Mouse (Mus musculus) liver, embryonic 15.5 days (tissue): ENCODE results near the gene Hebp1. TPM values are rescaled to one million over a fixed set of nuclear protein-coding genes. Genes with fewer than 3 reads are reported as not detected.

Experiments used
- ATAC-seq: fragments of 200-750 bp; cut with Nextera tagmentation; 2 replicates; pipeline ENCODE4 v1.8.0; 2017; ENCODE audit warnings: moderate number of reproducible peaks, mild to moderate bottlenecking, moderate library complexity; ENCODE audit not compliant: insufficient read depth
- H3K27ac ChIP-seq: fragments of 300-500 bp; sonication (generic); replicated peaks from 2 replicates; pipeline ENCODE4 v1.5.1; 2015; ENCODE audit warnings: mild to moderate bottlenecking, inconsistent platforms
- H3K27me3 ChIP-seq: fragments of 300-500 bp; sonication (generic); 2 replicates; pipeline ENCODE4 v1.6.1; 2015; ENCODE audit warnings: mild to moderate bottlenecking, inconsistent platforms
- H3K36me3 ChIP-seq: fragments of 300-500 bp; sonication (generic); replicated peaks from 2 replicates; pipeline ENCODE4 v1.6.1; 2015; ENCODE audit warnings: moderate library complexity, mild to moderate bottlenecking, inconsistent platforms
- H3K4me1 ChIP-seq: fragments of 300-500 bp; sonication (generic); replicated peaks from 2 replicates; pipeline ENCODE4 v1.6.1; 2015; ENCODE audit warnings: inconsistent platforms
- H3K4me2 ChIP-seq: fragments of 300-500 bp; sonication (generic); 2 replicates; pipeline ENCODE4 v1.6.1; 2015; ENCODE audit warnings: moderate library complexity, mild to moderate bottlenecking, inconsistent platforms
- H3K4me3 ChIP-seq: fragments of 300-500 bp; sonication (generic); replicated peaks from 2 replicates; pipeline ENCODE4 v1.5.1; 2015; ENCODE audit warnings: mild to moderate bottlenecking, inconsistent platforms
- H3K9ac ChIP-seq: fragments of 300-500 bp; sonication (generic); 2 replicates; pipeline ENCODE4 v1.6.1; 2015; ENCODE audit warnings: moderate library complexity, mild to moderate bottlenecking, inconsistent platforms
- H3K9me3 ChIP-seq: fragments of 300-500 bp; sonication (generic); replicated peaks from 2 replicates; pipeline ENCODE4 v1.6.1; 2016; ENCODE audit warnings: inconsistent platforms
- WGBS: fragments of 180-500 bp; shearing (Covaris S2); methylation state at CpG from one replicate; pipeline ENCODE4 v1.1.7; 2015; ENCODE audit warnings: mixed read lengths; ENCODE audit not compliant: insufficient replicate concordance; 5-methylcytosine and 5-hydroxymethylcytosine counted together
- polyA plus RNA-seq: library from polyadenylated mRNA; unstranded; fragments of >200 nt; fragmentation: Nextera tagmentation; extraction: Ambion mirVana; gene quantifications from 2 replicates; pipeline ENCODE4 v1.2.1, GENCODE M21; 2015

Gene Hebp1
- polyA plus RNA-seq, 1 experiment from 2014 or later: 117 TPM

GRCm38 (mm10) chr6:135162861-135163260, 35.0 kb downstream of the Hebp1 start:
- Histone ChIP-seq H3K9ac (peak overlapping the region; percentile 13), H3K27ac (peak overlapping the region; percentile 77), H3K27me3 (no peaks in the 10 kb centered on the region), H3K36me3 (peaks cover 53% of the 10 kb centered on the region), H3K9me3 (no peaks in the 10 kb centered on the region), H3K4me2 (peak overlapping the region; percentile 50), H3K4me1 (peaks cover 79% of the 10 kb centered on the region), H3K4me3 (peak overlapping the region; percentile 16; the same call in 1 of the 2 replicates)
- 27% methylated on average over 4 of the region's 4 CpGs for WGBS
- ATAC-seq: no peak

GRCm38 (mm10) chr6:135162311-135162710, 35.5 kb downstream of the Hebp1 start:
- H3K36me3 ChIP-seq: peaks cover 58% of the 10 kb centered on the region
- 0 out of 2 replicates have a peak overlapping the region, but pooled peaks have one; percentile 4 for H3K9ac ChIP-seq
- ATAC-seq: no peak
- no peak overlapping the region for H3K4me3 ChIP-seq
- H3K4me2 ChIP-seq: peak overlapping the region; percentile 50; the same call in 1 of the 2 replicates
- no peaks in the 10 kb centered on the region for H3K27me3 ChIP-seq
- peak overlapping the region; percentile 15 for H3K27ac ChIP-seq
- peaks cover 83% of the 10 kb centered on the region for H3K4me1 ChIP-seq
- 83% methylated on average over 3 of the region's 3 CpGs for WGBS
- H3K9me3 ChIP-seq: no peaks in the 10 kb centered on the region

GRCm38 (mm10) chr6:135161356-135161755, 36.5 kb downstream of the Hebp1 start:
- H3K27me3 ChIP-seq: no peaks in the 10 kb centered on the region
- peaks cover 68% of the 10 kb centered on the region for H3K36me3 ChIP-seq
- 50% methylated on average over 4 of the region's 4 CpGs for WGBS
- ATAC-seq: no peak
- H3K9me3 ChIP-seq: no peaks in the 10 kb centered on the region
- H3K4me1 ChIP-seq: peaks cover 85% of the 10 kb centered on the region
- peak overlapping the region; percentile 8; the same call in 1 of the 2 replicates for H3K4me2 ChIP-seq
- H3K9ac ChIP-seq: no peak overlapping the region
- H3K27ac ChIP-seq: peak overlapping the region; percentile 29; the same call in 1 of the 2 replicates
- no peak overlapping the region for H3K4me3 ChIP-seq

GRCm38 (mm10) chr6:135158509-135158908, 39.3 kb downstream of the Hebp1 start:
- no peak overlapping the region for H3K4me3 ChIP-seq
- H3K36me3 ChIP-seq: peaks cover 82% of the 10 kb centered on the region
- H3K4me1 ChIP-seq: peaks cover 67% of the 10 kb centered on the region
- peak overlapping the region; percentile 15; the same call in 1 of the 2 replicates for H3K27ac ChIP-seq
- no peaks in the 10 kb centered on the region for H3K9me3 ChIP-seq
- H3K9ac ChIP-seq: no peak overlapping the region
- no peak; the same call in 1 of the 2 replicates for ATAC-seq
- 83% methylated on average over 4 of the region's 4 CpGs for WGBS
- H3K27me3 ChIP-seq: no peaks in the 10 kb centered on the region
- H3K4me2 ChIP-seq: no peak overlapping the region

- Histone ChIP-seq H3K9me3 (no peaks in the 10 kb centered on the region), H3K27me3 (no peaks in the 10 kb centered on the region), H3K4me1 (peaks cover 57% of the 10 kb centered on the region), H3K9ac (no peak overlapping the region), H3K27ac (0 out of 2 replicates have a peak overlapping the region, but pooled peaks have one; percentile 16), H3K36me3 (peaks cover 82% of the 10 kb centered on the region), H3K4me2 (no peak overlapping the region), H3K4me3 (no peak overlapping the region)
- WGBS: 73% methylated on average over 4 of the region's 4 CpGs
- ATAC-seq: no peak
Observed at GRCm38 (mm10) chr6:135157496-135157895, 40.3 kb downstream of the Hebp1 start.

GRCm38 (mm10) chr6:135156597-135156996, 41.2 kb downstream of the Hebp1 start:
- H3K27ac ChIP-seq: no peak overlapping the region; the same call in 1 of the 2 replicates
- no peaks in the 10 kb centered on the region for H3K9me3 ChIP-seq
- H3K27me3 ChIP-seq: no peaks in the 10 kb centered on the region
- no peak overlapping the region; the same call in 1 of the 2 replicates for H3K9ac ChIP-seq
- H3K4me2 ChIP-seq: no peak overlapping the region
- WGBS: 37% methylated on average over 8 of the region's 8 CpGs
- peaks cover 50% of the 10 kb centered on the region for H3K4me1 ChIP-seq
- H3K4me3 ChIP-seq: no peak overlapping the region
- 0 out of 2 replicates have a peak, but pooled peaks have one; percentile 17 for ATAC-seq
- H3K36me3 ChIP-seq: peaks cover 85% of the 10 kb centered on the region

GRCm38 (mm10) chr6:135153719-135154118, 44.1 kb downstream of the Hebp1 start:
- WGBS: 75% methylated on average over 5 of the region's 5 CpGs

GRCm38 (mm10) chr6:135150311-135150710, 47.5 kb downstream of the Hebp1 start:
- H3K9me3 ChIP-seq: no peaks in the 10 kb centered on the region
- no peaks in the 10 kb centered on the region for H3K27me3 ChIP-seq
- H3K4me3 ChIP-seq: no peak overlapping the region
- no peak for ATAC-seq
- no peak overlapping the region for H3K4me2 ChIP-seq
- peaks cover 95% of the 10 kb centered on the region for H3K36me3 ChIP-seq
- H3K4me1 ChIP-seq: peaks cover 4% of the 10 kb centered on the region; the same call in 1 of the 2 replicates
- H3K9ac ChIP-seq: no peak overlapping the region
- 19% methylated on average over 5 of the region's 5 CpGs for WGBS
- no peak overlapping the region for H3K27ac ChIP-seq

More at GRCm38 (mm10) chr6:135153719-135154118, 44.1 kb downstream of the Hebp1 start:
- Histone ChIP-seq H3K27ac (no peak overlapping the region), H3K36me3 (peaks cover 88% of the 10 kb centered on the region), H3K9me3 (no peaks in the 10 kb centered on the region), H3K27me3 (no peaks in the 10 kb centered on the region), H3K4me2 (no peak overlapping the region), H3K4me1 (peaks cover 28% of the 10 kb centered on the region), H3K4me3 (no peak overlapping the region), H3K9ac (no peak overlapping the region)
- ATAC-seq: no peak

- Histone ChIP-seq H3K27me3 (no peaks in the 10 kb centered on the region), H3K4me3 (no peak overlapping the region), H3K4me1 (no peaks in the 10 kb centered on the region; the same call in 1 of the 2 replicates), H3K36me3 (peaks cover 95% of the 10 kb centered on the region), H3K9me3 (no peaks in the 10 kb centered on the region), H3K4me2 (no peak overlapping the region), H3K9ac (no peak overlapping the region), H3K27ac (no peak overlapping the region)
- no peak for ATAC-seq
- 81% methylated on average over 4 of the region's 4 CpGs for WGBS
Observed at GRCm38 (mm10) chr6:135149722-135150121, 48.1 kb downstream of the Hebp1 start.

- Histone ChIP-seq H3K4me1 (no peaks in the 10 kb centered on the region; the same call in 1 of the 2 replicates), H3K27ac (no peak overlapping the region), H3K9ac (no peak overlapping the region), H3K27me3 (no peaks in the 10 kb centered on the region), H3K36me3 (peaks cover 95% of the 10 kb centered on the region), H3K4me2 (no peak overlapping the region), H3K4me3 (no peak overlapping the region), H3K9me3 (no peaks in the 10 kb centered on the region)
- no peak for ATAC-seq
- 78% methylated on average over 4 of the region's 4 CpGs for WGBS
Observed at GRCm38 (mm10) chr6:135149175-135149574, 48.6 kb downstream of the Hebp1 start.

GRCm38 (mm10) chr6:135148506-135148905, 49.3 kb downstream of the Hebp1 start:
- peak; percentile 25; the same call in 1 of the 2 replicates for ATAC-seq
- no peaks in the 10 kb centered on the region for H3K27me3 ChIP-seq
- no peaks in the 10 kb centered on the region for H3K9me3 ChIP-seq
- H3K4me2 ChIP-seq: no peak overlapping the region
- no peak overlapping the region for H3K4me3 ChIP-seq
- 51% methylated on average over 1 of the region's 1 CpGs for WGBS
- H3K9ac ChIP-seq: no peak overlapping the region
- H3K36me3 ChIP-seq: peaks cover 96% of the 10 kb centered on the region
- H3K27ac ChIP-seq: no peak overlapping the region
- H3K4me1 ChIP-seq: no peaks in the 10 kb centered on the region; the same call in 1 of the 2 replicates
